Mouse (Mus musculus): ENCODE measurements around the gene 0610010F05Rik. TPM values are rescaled to one million over a fixed set of nuclear protein-coding genes. Genes with fewer than 3 reads are reported as not detected.

The 0610010F05Rik gene
- total RNA-seq, 2 experiments from 2014 or later = 35.3 to 36.0 TPM

GRCm38 (mm10) chr11:23518981-23519380 lies 114.5 kb downstream of the 0610010F05Rik start:
- Histone ChIP-seq H3K4me3 (no peak overlapping the region), H3K27ac (no peak overlapping the region)
- no peak for DNase-seq (ENCODE audit: low spot score in 2 of 2)
- no peak for TF ChIP-seq CTCF (conservative IDR thresholded peaks at IDR 0.05)

GRCm38 (mm10) chr11:23515315-23515714 lies 118.1 kb downstream of the 0610010F05Rik start:
- Histone ChIP-seq H3K4me3 (no peak overlapping the region), H3K27ac (no peak overlapping the region)
- DNase-seq (ENCODE audit: low spot score in 2 of 2) = no peak
- TF ChIP-seq CTCF (conservative IDR thresholded peaks at IDR 0.05) = no peak

Other genes starting within 250 kb of the 0610010F05Rik start
- 10 to 100 TPM; 45.8 to 59.2 TPM for gene Ahsa2, start 135.6 kb downstream of the 0610010F05Rik start, total RNA-seq (2021)
- gene 1700093K21Rik, start 112.5 kb downstream of the 0610010F05Rik start, total RNA-seq (2021) = not detected
- 10 to 100 TPM; 18.6 to 21.1 TPM for gene Pus10, start 32.0 kb upstream of the 0610010F05Rik start, total RNA-seq (2021)
- gene Pex13, start 32.3 kb upstream of the 0610010F05Rik start, total RNA-seq (2021) = 10 to 100 TPM; 22.8 to 34.0 TPM
- gene Rel, start 137.3 kb upstream of the 0610010F05Rik start, total RNA-seq (2021) = 1 to 10 TPM; 2.7 to 2.9 TPM